Mouse (Mus musculus): ENCODE results near the gene Ttc4. TPM values are rescaled to one million over a fixed set of nuclear protein-coding genes. Genes with fewer than 3 reads are reported as not detected.

Ttc4 gene
- polyA plus RNA-seq, 1 experiment from 2014 or later = 74.8 TPM

GRCm38 (mm10) chr4:106624271-106624670 is 54.5 kb downstream of the Ttc4 start:
- Histone ChIP-seq H3K4me2 (no peak overlapping the region), H3K27me3 (replicated peaks; ENCODE audit: control insufficient read depth, insufficient read depth, low read length) (peaks cover 49% of the 10 kb centered on the region), H3K27ac (ENCODE audit: low read depth, low read length) (no peak overlapping the region), H3K9ac (ENCODE audit: low read depth, low read length) (no peak overlapping the region), H3K36me3 (ENCODE audit: control insufficient read depth, insufficient read depth, low read length) (no peaks in the 10 kb centered on the region), H3K4me1 (replicated peaks; ENCODE audit: control insufficient read depth, insufficient read depth, low read length) (no peaks in the 10 kb centered on the region), H3K4me3 (ENCODE audit: low read depth, low read length) (no peak overlapping the region), H3K9me3 (ENCODE audit: control insufficient read depth, low read length) (no peaks in the 10 kb centered on the region)
- ATAC-seq (replicated peaks; ENCODE audit: low FRiP score) = no peak
- no peak for DNase-seq (ENCODE audit: low spot score)
- 86% methylated on average over 10 of the region's 10 CpGs for WGBS

- H3K36me3 ChIP-seq (ENCODE audit: control insufficient read depth, insufficient read depth, low read length) = no peaks in the 10 kb centered on the region
- no peak overlapping the region for H3K9ac ChIP-seq (ENCODE audit: low read depth, low read length)
- ATAC-seq (replicated peaks; ENCODE audit: low FRiP score) = no peak
- no peak overlapping the region for H3K4me3 ChIP-seq (ENCODE audit: low read depth, low read length)
- DNase-seq (ENCODE audit: low spot score) = no peak
- no peak overlapping the region for H3K4me2 ChIP-seq
- peaks cover under 1% of the 10 kb centered on the region; the same call in 1 of the 2 replicates for H3K4me1 ChIP-seq (replicated peaks; ENCODE audit: control insufficient read depth, insufficient read depth, low read length)
- 26% methylated on average over 28 of the region's 28 CpGs for WGBS
- no peak overlapping the region for H3K27ac ChIP-seq (ENCODE audit: low read depth, low read length)
- peaks cover 46% of the 10 kb centered on the region for H3K27me3 ChIP-seq (replicated peaks; ENCODE audit: control insufficient read depth, insufficient read depth, low read length)
- no peaks in the 10 kb centered on the region for H3K9me3 ChIP-seq (ENCODE audit: control insufficient read depth, low read length)
Measured at GRCm38 (mm10) chr4:106622712-106623111, 56.0 kb downstream of the Ttc4 start.

DNA sequence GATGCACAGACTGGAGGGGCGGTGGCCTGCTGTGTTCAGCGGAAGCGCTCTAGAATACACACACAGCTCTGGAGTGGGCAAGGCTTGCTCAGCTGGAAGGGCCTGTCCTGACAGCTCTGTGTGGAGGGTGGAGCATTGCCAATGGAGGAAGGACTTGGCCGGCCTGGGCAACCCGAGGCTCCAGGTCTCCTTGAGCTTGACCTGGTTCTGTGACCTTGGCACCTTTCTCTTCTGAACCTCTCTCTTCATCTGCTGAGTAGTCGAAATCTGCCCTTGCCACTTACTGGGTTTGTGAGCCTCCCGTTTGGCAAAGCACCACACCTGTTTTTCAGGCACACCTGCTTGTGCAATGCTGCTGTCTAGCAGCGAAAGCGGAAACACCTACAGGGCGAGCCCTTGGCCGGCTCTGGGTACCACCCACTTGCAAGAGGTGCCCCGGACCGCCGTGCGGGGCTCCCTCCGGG is 56.7 kb downstream of the Ttc4 start, which contains the start of gene Ttc22:
Gene Ttc22 (plus strand): TSS at position 403 of the 464 bp plus-strand sequence.
- Histone ChIP-seq H3K9me3 (ENCODE audit: control insufficient read depth, low read length) (no peaks in the 10 kb centered on the region), H3K4me2 (no peak within 1 kb of the TSS), H3K4me1 (replicated peaks; ENCODE audit: control insufficient read depth, insufficient read depth, low read length) (peaks cover 5% of the 10 kb centered on the region; the same call in 1 of the 2 replicates), H3K9ac (ENCODE audit: low read depth, low read length) (no peak within 1 kb of the TSS), H3K27ac (ENCODE audit: low read depth, low read length) (no peak within 1 kb of the TSS), H3K36me3 (ENCODE audit: control insufficient read depth, insufficient read depth, low read length) (no peaks in the 10 kb centered on the region), H3K4me3 (ENCODE audit: low read depth, low read length) (no peak within 1 kb of the TSS), H3K27me3 (replicated peaks; ENCODE audit: control insufficient read depth, insufficient read depth, low read length) (peaks cover 50% of the 10 kb centered on the region)
- ATAC-seq (replicated peaks; ENCODE audit: low FRiP score) = no peak
- WGBS = 22% methylated on average over 16 of the region's 16 CpGs
- DNase-seq (ENCODE audit: low spot score) = no peak

DNA sequence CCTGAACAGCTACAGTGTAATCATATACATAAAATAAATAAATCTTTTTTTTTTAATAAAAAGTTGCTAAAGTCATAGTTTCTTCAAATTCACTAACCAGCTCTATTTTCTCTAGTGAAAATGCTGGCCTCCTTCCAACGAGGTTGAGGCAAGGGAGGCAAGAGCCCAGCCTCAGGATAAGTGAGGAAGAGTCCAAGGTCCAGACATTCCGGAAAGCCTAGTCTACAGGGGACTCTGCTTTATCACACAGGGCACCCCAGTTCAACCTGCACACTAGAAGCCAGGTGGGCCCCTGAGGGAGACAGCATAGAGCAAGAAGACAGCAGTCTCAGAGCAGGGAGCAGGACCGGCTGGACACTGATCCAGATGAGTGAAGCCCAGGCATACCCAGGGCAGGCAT is 57.3 kb downstream of the Ttc4 start:
- Histone ChIP-seq H3K4me2 (no peak overlapping the region), H3K27ac (ENCODE audit: low read depth, low read length) (no peak overlapping the region), H3K27me3 (replicated peaks; ENCODE audit: control insufficient read depth, insufficient read depth, low read length) (peaks cover 52% of the 10 kb centered on the region), H3K36me3 (ENCODE audit: control insufficient read depth, insufficient read depth, low read length) (no peaks in the 10 kb centered on the region), H3K4me1 (replicated peaks; ENCODE audit: control insufficient read depth, insufficient read depth, low read length) (peaks cover 7% of the 10 kb centered on the region; the same call in 1 of the 2 replicates), H3K9me3 (ENCODE audit: control insufficient read depth, low read length) (no peaks in the 10 kb centered on the region), H3K4me3 (ENCODE audit: low read depth, low read length) (no peak overlapping the region), H3K9ac (ENCODE audit: low read depth, low read length) (no peak overlapping the region)
- 59% methylated on average over 3 of the region's 3 CpGs for WGBS
- no peak for DNase-seq (ENCODE audit: low spot score)
- ATAC-seq (replicated peaks; ENCODE audit: low FRiP score) = no peak

GRCm38 (mm10) chr4:106618898-106619297 is 59.8 kb downstream of the Ttc4 start:
- DNase-seq (ENCODE audit: low spot score) = no peak
- Histone ChIP-seq H3K27ac (ENCODE audit: low read depth, low read length) (no peak overlapping the region), H3K27me3 (replicated peaks; ENCODE audit: control insufficient read depth, insufficient read depth, low read length) (peaks cover 35% of the 10 kb centered on the region), H3K36me3 (ENCODE audit: control insufficient read depth, insufficient read depth, low read length) (no peaks in the 10 kb centered on the region), H3K4me2 (no peak overlapping the region), H3K4me1 (replicated peaks; ENCODE audit: control insufficient read depth, insufficient read depth, low read length) (peaks cover 7% of the 10 kb centered on the region), H3K9ac (ENCODE audit: low read depth, low read length) (no peak overlapping the region), H3K4me3 (ENCODE audit: low read depth, low read length) (no peak overlapping the region), H3K9me3 (ENCODE audit: control insufficient read depth, low read length) (no peaks in the 10 kb centered on the region)
- no peak for ATAC-seq (replicated peaks; ENCODE audit: low FRiP score)
- 88% methylated on average over 4 of the region's 4 CpGs for WGBS

GRCm38 (mm10) chr4:106617056-106617455 is 61.7 kb downstream of the Ttc4 start, which contains the start of gene Lexm:
Gene Lexm, minus strand, starts transcription at chr4:106617241.
- no peak within 1 kb of the TSS for H3K27ac ChIP-seq (ENCODE audit: low read depth, low read length)
- H3K4me3 ChIP-seq (ENCODE audit: low read depth, low read length) = peak within 1 kb of the TSS; percentile 29
- H3K27me3 ChIP-seq (replicated peaks; ENCODE audit: control insufficient read depth, insufficient read depth, low read length) = peaks cover 17% of the 10 kb centered on the region
- H3K36me3 ChIP-seq (ENCODE audit: control insufficient read depth, insufficient read depth, low read length) = no peaks in the 10 kb centered on the region
- H3K9me3 ChIP-seq (ENCODE audit: control insufficient read depth, low read length) = no peaks in the 10 kb centered on the region
- ATAC-seq (replicated peaks; ENCODE audit: low FRiP score) (no peak), DNase-seq (ENCODE audit: low spot score) (no peak)
- H3K4me2 ChIP-seq = peak within 1 kb of the TSS; percentile 58
- WGBS = 3% methylated on average over 19 of the region's 19 CpGs
- H3K4me1 ChIP-seq (replicated peaks; ENCODE audit: control insufficient read depth, insufficient read depth, low read length) = peaks cover 7% of the 10 kb centered on the region
- H3K9ac ChIP-seq (ENCODE audit: low read depth, low read length) = no peak within 1 kb of the TSS

GRCm38 (mm10) chr4:106615637-106616036 is 63.1 kb downstream of the Ttc4 start:
- Histone ChIP-seq H3K27ac (ENCODE audit: low read depth, low read length) (no peak overlapping the region), H3K9me3 (ENCODE audit: control insufficient read depth, low read length) (no peaks in the 10 kb centered on the region), H3K9ac (ENCODE audit: low read depth, low read length) (no peak overlapping the region), H3K36me3 (ENCODE audit: control insufficient read depth, insufficient read depth, low read length) (no peaks in the 10 kb centered on the region), H3K27me3 (replicated peaks; ENCODE audit: control insufficient read depth, insufficient read depth, low read length) (peaks cover 11% of the 10 kb centered on the region), H3K4me1 (replicated peaks; ENCODE audit: control insufficient read depth, insufficient read depth, low read length) (peaks cover 7% of the 10 kb centered on the region), H3K4me3 (ENCODE audit: low read depth, low read length) (no peak overlapping the region), H3K4me2 (peak overlapping the region; percentile 31; the same call in 1 of the 2 replicates)
- no peak for DNase-seq (ENCODE audit: low spot score)
- ATAC-seq (replicated peaks; ENCODE audit: low FRiP score) = no peak; the same call in 1 of the 2 replicates
- 62% methylated on average over 12 of the region's 12 CpGs for WGBS

- no peak overlapping the region for H3K9ac ChIP-seq (ENCODE audit: low read depth, low read length)
- DNase-seq (ENCODE audit: low spot score) = no peak
Measured at GRCm38 (mm10) chr4:106614881-106615280, 63.9 kb downstream of the Ttc4 start.

DNA sequence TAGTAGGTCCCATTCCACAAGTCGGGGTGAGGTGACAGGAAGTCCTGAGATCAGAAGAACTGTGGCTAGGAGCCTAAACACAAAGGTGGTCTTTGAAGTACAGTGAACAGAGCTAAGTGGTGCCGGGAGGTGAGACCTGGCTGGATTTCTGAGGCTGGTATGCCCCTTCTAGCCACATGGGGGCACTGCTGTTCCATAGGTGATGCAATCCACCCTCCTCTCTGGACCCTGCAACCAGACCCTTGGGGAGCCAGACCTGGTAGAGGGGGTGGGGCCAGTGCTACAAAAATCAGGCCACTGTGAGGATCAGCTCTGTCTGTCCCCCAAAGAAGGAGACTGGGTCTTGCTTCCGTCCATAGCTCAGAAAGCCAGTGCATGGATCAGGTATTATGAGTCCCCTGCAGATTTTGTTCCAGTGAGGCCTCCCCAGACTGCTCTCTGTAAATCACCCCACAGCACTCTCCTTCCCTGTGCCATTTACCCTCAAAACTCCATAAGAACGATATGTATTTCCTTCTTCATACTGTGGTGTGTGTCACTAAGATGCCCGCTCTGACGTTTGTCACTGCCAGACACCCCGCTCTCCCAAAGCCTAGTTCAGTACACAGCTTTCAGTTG is 64.5 kb downstream of the Ttc4 start:
- Histone ChIP-seq H3K27ac (ENCODE audit: low read depth, low read length) (peak overlapping the region; percentile 79), H3K4me2 (peak overlapping the region; percentile 37), H3K27me3 (replicated peaks; ENCODE audit: control insufficient read depth, insufficient read depth, low read length) (peaks cover 8% of the 10 kb centered on the region), H3K9me3 (ENCODE audit: control insufficient read depth, low read length) (no peaks in the 10 kb centered on the region), H3K36me3 (ENCODE audit: control insufficient read depth, insufficient read depth, low read length) (no peaks in the 10 kb centered on the region), H3K4me3 (ENCODE audit: low read depth, low read length) (no peak overlapping the region), H3K9ac (ENCODE audit: low read depth, low read length) (peak overlapping the region; percentile 44; the same call in 1 of the 2 replicates), H3K4me1 (replicated peaks; ENCODE audit: control insufficient read depth, insufficient read depth, low read length) (peaks cover 7% of the 10 kb centered on the region)
- ATAC-seq (replicated peaks; ENCODE audit: low FRiP score) (peak; percentile 60), DNase-seq (ENCODE audit: low spot score) (peak; percentile 67)
- WGBS = 44% methylated on average over 7 of the region's 7 CpGs

More at GRCm38 (mm10) chr4:106614881-106615280, 63.9 kb downstream of the Ttc4 start:
- no peak for ATAC-seq (replicated peaks; ENCODE audit: low FRiP score)
- Histone ChIP-seq H3K36me3 (ENCODE audit: control insufficient read depth, insufficient read depth, low read length) (no peaks in the 10 kb centered on the region), H3K27me3 (replicated peaks; ENCODE audit: control insufficient read depth, insufficient read depth, low read length) (peaks cover 11% of the 10 kb centered on the region), H3K4me2 (no peak overlapping the region), H3K9me3 (ENCODE audit: control insufficient read depth, low read length) (no peaks in the 10 kb centered on the region), H3K27ac (ENCODE audit: low read depth, low read length) (no peak overlapping the region), H3K4me1 (replicated peaks; ENCODE audit: control insufficient read depth, insufficient read depth, low read length) (peaks cover 7% of the 10 kb centered on the region), H3K4me3 (ENCODE audit: low read depth, low read length) (no peak overlapping the region)
- 78% methylated on average over 9 of the region's 9 CpGs for WGBS

Measured in liver, embryonic 11.5 days (tissue).